Mouse (Mus musculus): ENCODE results near the gene H2-Aa.
A peak's percentile ranks its signal among the peaks of the same experiment; 100 is the strongest.

H2-Aa gene

GRCm38 (mm10) chr17:34268748-34269147 is 18.9 kb downstream of the H2-Aa start:
- TF ChIP-seq POU5F1 (IDR thresholded peaks at IDR 0.05; ENCODE audit: borderline replicate concordance, low read length) = no peak
- no peak for TF ChIP-seq NANOG (IDR thresholded peaks at IDR 0.05; ENCODE audit: borderline replicate concordance, low read length)
- no peak for TF ChIP-seq CTCF (conservative IDR thresholded peaks at IDR 0.05; ENCODE audit: low read length)

GRCm38 (mm10) chr17:34268262-34268661 is 19.4 kb downstream of the H2-Aa start:
- no peaks in the 10 kb centered on the region for H3K36me3 ChIP-seq (ENCODE audit: insufficient read depth, low read length)
- no peaks in the 10 kb centered on the region for H3K9me3 ChIP-seq (ENCODE audit: low read length)
- TF ChIP-seq CTCF (conservative IDR thresholded peaks at IDR 0.05; ENCODE audit: low read length) (no peak), POU5F1 (IDR thresholded peaks at IDR 0.05; ENCODE audit: borderline replicate concordance, low read length) (no peak), NANOG (IDR thresholded peaks at IDR 0.05; ENCODE audit: borderline replicate concordance, low read length) (no peak)
- H3K4me1 ChIP-seq (replicated peaks; ENCODE audit: low read depth, low read length) = peaks cover 17% of the 10 kb centered on the region
- peaks cover 52% of the 10 kb centered on the region for H3K27me3 ChIP-seq (ENCODE audit: insufficient read depth, low read length)
- H3K4me3 ChIP-seq (replicated peaks; ENCODE audit: low read length) = no peak overlapping the region

More at GRCm38 (mm10) chr17:34268748-34269147, 18.9 kb downstream of the H2-Aa start:
- no peaks in the 10 kb centered on the region for H3K9me3 ChIP-seq (ENCODE audit: low read length)
- peaks cover 12% of the 10 kb centered on the region for H3K4me1 ChIP-seq (replicated peaks; ENCODE audit: low read depth, low read length)
- peaks cover 47% of the 10 kb centered on the region for H3K27me3 ChIP-seq (ENCODE audit: insufficient read depth, low read length)
- H3K4me3 ChIP-seq (replicated peaks; ENCODE audit: low read length) = no peak overlapping the region
- no peaks in the 10 kb centered on the region for H3K36me3 ChIP-seq (ENCODE audit: insufficient read depth, low read length)

GRCm38 (mm10) chr17:34264452-34265351 is 22.9 kb downstream of the H2-Aa start:
- TF ChIP-seq NANOG (IDR thresholded peaks at IDR 0.05; ENCODE audit: borderline replicate concordance, low read length) (no peak), CTCF (conservative IDR thresholded peaks at IDR 0.05; ENCODE audit: low read length) (no peak), POU5F1 (IDR thresholded peaks at IDR 0.05; ENCODE audit: borderline replicate concordance, low read length) (no peak)
- peaks cover 81% of the 10 kb centered on the region for H3K27me3 ChIP-seq (ENCODE audit: insufficient read depth, low read length)
- H3K36me3 ChIP-seq (ENCODE audit: insufficient read depth, low read length) = no peaks in the 10 kb centered on the region
- no peaks in the 10 kb centered on the region for H3K9me3 ChIP-seq (ENCODE audit: low read length)
- peaks cover 20% of the 10 kb centered on the region for H3K4me1 ChIP-seq (replicated peaks; ENCODE audit: low read depth, low read length)
- H3K4me3 ChIP-seq (replicated peaks; ENCODE audit: low read length) = peak overlapping the region; percentile 75

- peaks cover 89% of the 10 kb centered on the region for H3K27me3 ChIP-seq (ENCODE audit: insufficient read depth, low read length)
- H3K4me1 ChIP-seq (replicated peaks; ENCODE audit: low read depth, low read length) = peaks cover 20% of the 10 kb centered on the region
Observed at GRCm38 (mm10) chr17:34263811-34264371, 23.7 kb downstream of the H2-Aa start.

GRCm38 (mm10) chr17:34263068-34263467 is 24.6 kb downstream of the H2-Aa start:
- Histone ChIP-seq H3K9me3 (ENCODE audit: low read length) (no peaks in the 10 kb centered on the region), H3K27me3 (ENCODE audit: insufficient read depth, low read length) (peaks cover 89% of the 10 kb centered on the region), H3K4me1 (replicated peaks; ENCODE audit: low read depth, low read length) (peaks cover 20% of the 10 kb centered on the region), H3K4me3 (replicated peaks; ENCODE audit: low read length) (peak overlapping the region; percentile 73), H3K36me3 (ENCODE audit: insufficient read depth, low read length) (no peaks in the 10 kb centered on the region)
- TF ChIP-seq CTCF (conservative IDR thresholded peaks at IDR 0.05; ENCODE audit: low read length) (no peak), POU5F1 (IDR thresholded peaks at IDR 0.05; ENCODE audit: borderline replicate concordance, low read length) (no peak)

More at GRCm38 (mm10) chr17:34263811-34264371, 23.7 kb downstream of the H2-Aa start:
- no peaks in the 10 kb centered on the region for H3K36me3 ChIP-seq (ENCODE audit: insufficient read depth, low read length)
- H3K9me3 ChIP-seq (ENCODE audit: low read length) = no peaks in the 10 kb centered on the region
- TF ChIP-seq NANOG (IDR thresholded peaks at IDR 0.05; ENCODE audit: borderline replicate concordance, low read length) = no peak
- no peak for TF ChIP-seq POU5F1 (IDR thresholded peaks at IDR 0.05; ENCODE audit: borderline replicate concordance, low read length)
- 0 out of 2 replicates have a peak, but pooled peaks have one; percentile 9 for TF ChIP-seq CTCF (conservative IDR thresholded peaks at IDR 0.05; ENCODE audit: low read length)
- H3K4me3 ChIP-seq (replicated peaks; ENCODE audit: low read length) = peak overlapping the region; percentile 75

- TF ChIP-seq POU5F1 (IDR thresholded peaks at IDR 0.05; ENCODE audit: borderline replicate concordance, low read length) = no peak
- no peak for TF ChIP-seq NANOG (IDR thresholded peaks at IDR 0.05; ENCODE audit: borderline replicate concordance, low read length)
- no peak for TF ChIP-seq CTCF (conservative IDR thresholded peaks at IDR 0.05; ENCODE audit: low read length)
- no peaks in the 10 kb centered on the region for H3K36me3 ChIP-seq (ENCODE audit: insufficient read depth, low read length)
- peaks cover 75% of the 10 kb centered on the region for H3K27me3 ChIP-seq (ENCODE audit: insufficient read depth, low read length)
- peaks cover 20% of the 10 kb centered on the region for H3K4me1 ChIP-seq (replicated peaks; ENCODE audit: low read depth, low read length)
- no peak overlapping the region for H3K4me3 ChIP-seq (replicated peaks; ENCODE audit: low read length)
- H3K9me3 ChIP-seq (ENCODE audit: low read length) = no peaks in the 10 kb centered on the region
Observed at GRCm38 (mm10) chr17:34261502-34261901, 26.1 kb downstream of the H2-Aa start.

- Histone ChIP-seq H3K4me3 (replicated peaks; ENCODE audit: low read length) (no peak overlapping the region), H3K9me3 (ENCODE audit: low read length) (no peaks in the 10 kb centered on the region), H3K27me3 (ENCODE audit: insufficient read depth, low read length) (peaks cover 69% of the 10 kb centered on the region), H3K4me1 (replicated peaks; ENCODE audit: low read depth, low read length) (peaks cover 19% of the 10 kb centered on the region), H3K36me3 (ENCODE audit: insufficient read depth, low read length) (no peaks in the 10 kb centered on the region)
- TF ChIP-seq POU5F1 (IDR thresholded peaks at IDR 0.05; ENCODE audit: borderline replicate concordance, low read length) (no peak), CTCF (conservative IDR thresholded peaks at IDR 0.05; ENCODE audit: low read length) (no peak), NANOG (IDR thresholded peaks at IDR 0.05; ENCODE audit: borderline replicate concordance, low read length) (no peak)
Observed at GRCm38 (mm10) chr17:34260551-34260950, 27.1 kb downstream of the H2-Aa start.

GRCm38 (mm10) chr17:34257594-34258375 is 29.8 kb downstream of the H2-Aa start, which contains the start of gene H2-Ab1:
H2-Ab1 (plus strand) TSS chr17:34257689.
- Histone ChIP-seq H3K4me1 (replicated peaks; ENCODE audit: low read depth, low read length) (no peaks in the 10 kb centered on the region), H3K9me3 (ENCODE audit: low read length) (no peaks in the 10 kb centered on the region), H3K4me3 (replicated peaks; ENCODE audit: low read length) (no peak within 1 kb of the TSS), H3K36me3 (ENCODE audit: insufficient read depth, low read length) (no peaks in the 10 kb centered on the region), H3K27me3 (ENCODE audit: insufficient read depth, low read length) (peaks cover 41% of the 10 kb centered on the region)
- TF ChIP-seq NANOG (IDR thresholded peaks at IDR 0.05; ENCODE audit: borderline replicate concordance, low read length) (no peak), CTCF (conservative IDR thresholded peaks at IDR 0.05; ENCODE audit: low read length) (no peak), POU5F1 (IDR thresholded peaks at IDR 0.05; ENCODE audit: borderline replicate concordance, low read length) (no peak)
